Mouse (Mus musculus) heart, adult 2 months (tissue): ENCODE measurements around the gene Bphl.

Experiments used
- CTCF ChIP-seq: fragments of 200-600 bp; IDR thresholded peaks from 2 replicates; pipeline ENCODE4 v1.8.1; 2022; ENCODE audit warnings: antibody characterized with exemption, mild to moderate bottlenecking, moderate library complexity
- POLR2A ChIP-seq: fragments of 200-500 bp; IDR thresholded peaks from 2 replicates; pipeline ENCODE4 v1.6.1; 2011; ENCODE audit warnings: mild to moderate bottlenecking, low read depth, low read length, control low read depth; ENCODE audit not compliant: insufficient read depth

DNA sequence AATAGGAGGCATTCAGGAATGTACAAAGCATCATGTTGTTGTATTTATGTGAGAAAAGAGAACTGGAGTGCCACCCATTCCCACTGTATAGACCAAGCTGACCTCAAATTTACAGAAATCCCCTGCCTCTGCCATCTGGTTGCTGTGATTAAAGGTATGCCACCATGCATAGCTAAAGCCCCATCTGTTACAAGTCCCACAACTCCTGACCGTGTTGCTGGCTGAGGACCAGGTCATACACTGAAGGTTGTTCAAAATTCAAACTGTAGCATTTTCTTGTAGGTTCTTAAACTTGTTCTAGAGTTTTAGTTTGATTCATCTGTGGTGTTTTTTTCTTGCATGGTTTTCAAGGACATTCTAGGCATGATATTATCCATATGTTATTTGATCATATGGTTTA is 18.9 kb upstream of the Bphl start:
- TF ChIP-seq CTCF: no peak
- TF ChIP-seq POLR2A: no peak
